Mouse (Mus musculus): ENCODE results near the gene Csf2rb.

GRCm38 (mm10) chr15:78401921-78402320, 76.4 kb downstream of the Csf2rb start:
- no peak for TF ChIP-seq CTCF (IDR thresholded peaks at IDR 0.05; ENCODE audit: control insufficient read depth, insufficient read depth, insufficient replicate concordance, low read depth, low read length)
- no peak for TF ChIP-seq POLR2A (IDR thresholded peaks at IDR 0.05; ENCODE audit: control insufficient read depth, low read depth, low read length)

All from testis, adult 2 months (tissue).